Mouse (Mus musculus) MEL (cell line): ENCODE results near the gene Cnih2.

Source experiments
- CTCF ChIP-seq, 3 experiments: IDR thresholded peaks in 2 of 3; conservative IDR thresholded peaks in 1 of 3; 2 replicates each; pipeline ENCODE4 v1.5.1; 2011 to 2012; ENCODE audit warnings: low read length in 3 of 3, low read depth in 2 of 3, mild to moderate bottlenecking in 2 of 3, improper control_type of control experiment in 1 of 3, inconsistent platforms in 1 of 3, mixed read lengths in 1 of 3, moderate library complexity in 1 of 3; ENCODE audit not compliant: control insufficient read depth in 1 of 3, insufficient read depth in 1 of 3, poor library complexity in 1 of 3, severe bottlenecking in 1 of 3
- ELF1 ChIP-seq: IDR thresholded peaks from 2 replicates; pipeline ENCODE4 v1.6.1; 2014; ENCODE audit warnings: low read depth, mild to moderate bottlenecking, inconsistent platforms, low read length, improper control_type of control experiment, moderate library complexity
- GABPA ChIP-seq: IDR thresholded peaks from 2 replicates; pipeline ENCODE4 v1.6.1; 2012; ENCODE audit warnings: low read depth, mild to moderate bottlenecking, inconsistent platforms, low read length, improper control_type of control experiment, moderate library complexity
- MAFK ChIP-seq: IDR thresholded peaks from 2 replicates; pipeline ENCODE4 v1.6.1; 2011; ENCODE audit warnings: low read depth, mild to moderate bottlenecking, low read length, improper control_type of control experiment, borderline replicate concordance
- POLR2A ChIP-seq, 2 experiments: IDR thresholded peaks; 2 replicates each; pipeline ENCODE4 v1.6.1; 2011 to 2012; ENCODE audit warnings: low read length in 2 of 2, mild to moderate bottlenecking in 2 of 2, control low read depth in 1 of 2, improper control_type of control experiment in 1 of 2, low read depth in 1 of 2, moderate library complexity in 1 of 2; ENCODE audit not compliant: control insufficient read depth in 1 of 2, insufficient read depth in 1 of 2, poor library complexity in 1 of 2
- SMC3 ChIP-seq: IDR thresholded peaks from 2 replicates; pipeline ENCODE4 v1.6.1; 2011; ENCODE audit warnings: low read depth, low read length, improper control_type of control experiment
- TAL1 ChIP-seq: IDR thresholded peaks from 2 replicates; pipeline ENCODE4 v1.6.1; 2012; ENCODE audit warnings: mild to moderate bottlenecking, inconsistent platforms, low read length, moderate library complexity, mixed read lengths
- TBP ChIP-seq: IDR thresholded peaks from 2 replicates; pipeline ENCODE4 v1.8.0; 2011; ENCODE audit warnings: low read depth, low read length, improper control_type of control experiment
- UBTF ChIP-seq: IDR thresholded peaks from 2 replicates; pipeline ENCODE4 v1.6.1; 2012; ENCODE audit warnings: low read depth, mild to moderate bottlenecking, inconsistent platforms, low read length, improper control_type of control experiment, moderate library complexity, borderline replicate concordance; ENCODE audit not compliant: insufficient read depth
- ZC3H11A ChIP-seq: IDR thresholded peaks from 2 replicates; pipeline ENCODE4 v1.6.1; 2012; ENCODE audit warnings: low read depth, mild to moderate bottlenecking, inconsistent platforms, low read length, improper control_type of control experiment

- no peak for TF ChIP-seq POLR2A (IDR thresholded peaks at IDR 0.05; ENCODE audit: control insufficient read depth in 1 of 2, insufficient read depth in 1 of 2, low read depth in 1 of 2, low read length in 2 of 2, poor library complexity in 1 of 2)
- peak in 2 of 3 experiments; percentile 17 to 34; a peak in 2 of 6 replicates for TF ChIP-seq CTCF (IDR thresholded peaks at IDR 0.05 in 2 of 3, conservative IDR thresholded peaks at IDR 0.05 in 1 of 3; ENCODE audit: control insufficient read depth in 1 of 3, insufficient read depth in 1 of 3, low read depth in 2 of 3, low read length in 3 of 3, poor library complexity in 1 of 3, severe bottlenecking in 1 of 3)
- no peak for TF ChIP-seq UBTF
- TF ChIP-seq MAFK = no peak
- peak; percentile 17; the same call in 1 of the 2 replicates for TF ChIP-seq SMC3
- TF ChIP-seq GABPA = no peak
- no peak for TF ChIP-seq TAL1
- no peak for TF ChIP-seq ZC3H11A
- no peak for TF ChIP-seq ELF1
- no peak for TF ChIP-seq TBP
Measured at GRCm38 (mm10) chr19:5108271-5108575, 9.9 kb upstream of the Cnih2 start.
